Mouse (Mus musculus) bone marrow, adult 2 months (tissue): ENCODE data around the gene Frem3. TPM values are rescaled to one million over a fixed set of nuclear protein-coding genes. Genes with fewer than 3 reads are reported as not detected.

Experiments used
- H3K27ac ChIP-seq: fragments of 200-500 bp; 2 replicates; pipeline ENCODE4 v1.5.1; 2012; ENCODE audit warnings: low read depth, mild to moderate bottlenecking, control low read depth, inconsistent platforms, low read length; ENCODE audit not compliant: control insufficient read depth, poor library complexity, insufficient read depth
- H3K4me1 ChIP-seq: fragments of 200-500 bp; 2 replicates; pipeline ENCODE4 v1.6.1; 2011; ENCODE audit warnings: low read length; ENCODE audit not compliant: control insufficient read depth, insufficient read depth
- H3K4me3 ChIP-seq: fragments of 200-500 bp; replicated peaks from 2 replicates; pipeline ENCODE3; 2011; ENCODE audit warnings: mild to moderate bottlenecking, low read depth, low read length, control low read depth; ENCODE audit not compliant: control insufficient read depth
- CTCF ChIP-seq: fragments of 200-500 bp; IDR thresholded peaks from 2 replicates; pipeline ENCODE4 v1.5.1; 2011; ENCODE audit warnings: low read length, control low read depth; ENCODE audit not compliant: control insufficient read depth, insufficient read depth
- POLR2A ChIP-seq: fragments of 200-500 bp; IDR thresholded peaks from 2 replicates; pipeline ENCODE4 v1.6.1; 2011; ENCODE audit warnings: low read depth, mild to moderate bottlenecking, control low read depth, low read length, borderline replicate concordance; ENCODE audit not compliant: control insufficient read depth
- WGBS: fragments of 180-500 bp; shearing (Covaris S2); methylation state at CpG from one replicate; pipeline ENCODE4 v1.1.7; 2018; 5-methylcytosine and 5-hydroxymethylcytosine counted together
- polyA plus RNA-seq: library from polyadenylated mRNA; stranded (reverse); fragments of >200 nt; gene quantifications from 2 replicates; pipeline ENCODE4 v1.2.4, GENCODE M21; 2011; ENCODE audit warnings: low replicate concordance; ENCODE audit not compliant: missing spikeins, insufficient read depth, insufficient read length

The Frem3 gene
- polyA plus RNA-seq, 1 experiment, result not detected

DNA sequence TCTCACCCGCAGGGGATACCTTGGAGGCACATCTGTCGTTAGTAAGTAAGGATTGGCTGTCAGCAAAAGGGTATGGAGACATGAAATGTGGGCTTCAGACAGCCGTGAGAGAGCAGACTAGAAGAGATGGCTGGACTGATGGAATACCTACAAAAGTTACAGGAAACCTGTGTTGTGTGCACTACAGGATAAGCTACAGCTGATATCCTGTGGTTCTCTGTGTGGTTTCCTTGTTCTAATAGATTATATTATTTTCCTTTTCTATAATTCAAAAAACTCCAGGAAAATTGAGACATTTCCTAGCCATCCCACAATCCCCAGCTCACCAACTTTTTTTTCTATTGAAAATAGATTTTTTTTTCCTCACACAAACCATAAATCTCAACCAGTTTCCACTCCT is 52.6 kb downstream of the Frem3 start:
- 9% methylated on average over 3 of the region's 3 CpGs for WGBS
- no peak overlapping the region for H3K27ac ChIP-seq
- no peak overlapping the region for H3K4me3 ChIP-seq
- TF ChIP-seq CTCF, result no peak
- TF ChIP-seq POLR2A, result no peak
- H3K4me1 ChIP-seq, result no peaks in the 10 kb centered on the region

GRCm38 (mm10) chr8:80669277-80669901 is 58.5 kb downstream of the Frem3 start:
- H3K4me3 ChIP-seq, result no peak overlapping the region
- TF ChIP-seq POLR2A (no peak), CTCF (no peak)
- WGBS, result 65% methylated on average over 17 of the region's 17 CpGs
- no peak overlapping the region for H3K27ac ChIP-seq
- no peaks in the 10 kb centered on the region for H3K4me1 ChIP-seq

DNA sequence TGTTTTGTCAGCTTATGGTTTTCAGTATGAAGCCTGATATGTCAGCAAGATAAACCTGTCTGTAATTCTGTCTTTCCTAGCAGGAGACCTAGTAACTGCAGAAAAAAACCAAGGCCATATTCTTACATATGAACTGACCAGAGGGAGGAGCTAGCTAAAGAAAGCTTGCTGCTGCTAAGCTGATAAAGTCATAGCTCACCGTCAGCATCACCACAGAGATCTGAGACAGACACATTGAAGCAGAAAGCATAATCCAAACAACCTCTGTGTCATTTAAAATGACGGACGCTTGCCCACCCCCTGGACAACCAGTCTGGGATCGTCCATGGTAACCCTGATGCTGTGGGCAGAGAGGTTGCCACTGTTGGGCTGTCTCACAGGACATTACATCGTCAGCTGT is 71.7 kb downstream of the Frem3 start:
- 68% methylated on average over 5 of the region's 5 CpGs for WGBS
- H3K4me3 ChIP-seq, result no peak overlapping the region
- H3K27ac ChIP-seq, result 0 out of 2 replicates have a peak overlapping the region, but pooled peaks have one; percentile 23
- TF ChIP-seq CTCF, result no peak
- H3K4me1 ChIP-seq, result no peaks in the 10 kb centered on the region; the same call in 1 of the 2 replicates

DNA sequence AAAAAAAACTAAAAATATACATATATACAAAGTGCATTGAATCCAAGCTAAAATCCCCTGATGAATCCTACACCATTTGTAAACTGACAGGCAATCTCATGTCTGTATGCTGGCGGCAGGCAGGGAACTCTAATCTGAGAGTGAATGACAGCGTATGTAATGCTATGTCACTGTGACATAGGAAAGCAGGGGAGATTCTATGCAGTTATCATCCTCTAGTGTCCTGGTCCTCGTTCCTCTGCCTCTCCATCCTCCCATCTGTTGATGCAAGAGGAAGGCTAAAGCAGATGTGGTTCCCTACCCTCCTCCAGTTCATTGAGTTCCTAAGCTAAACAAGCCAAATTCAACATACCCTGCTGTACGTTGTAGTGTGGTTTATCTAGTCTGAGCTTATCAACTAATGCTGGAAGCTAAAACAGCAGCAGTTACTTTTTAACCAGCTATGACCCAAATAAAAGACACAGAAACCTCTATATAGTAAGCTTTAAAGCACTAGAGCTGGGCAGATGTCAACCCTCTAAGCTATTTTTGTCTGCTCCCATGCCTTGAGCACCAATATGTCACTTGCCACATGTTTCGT is 73.0 kb downstream of the Frem3 start:
- 52% methylated on average over 5 of the region's 5 CpGs for WGBS
- Histone ChIP-seq H3K4me3 (no peak overlapping the region), H3K4me1 (no peaks in the 10 kb centered on the region; the same call in 1 of the 2 replicates), H3K27ac (no peak overlapping the region)
- TF ChIP-seq POLR2A, result no peak
- TF ChIP-seq CTCF, result no peak

GRCm38 (mm10) chr8:80688141-80688540 is 77.3 kb downstream of the Frem3 start:
- Histone ChIP-seq H3K27ac (no peak overlapping the region), H3K4me3 (no peak overlapping the region), H3K4me1 (no peaks in the 10 kb centered on the region; the same call in 1 of the 2 replicates)
- WGBS, result 32% methylated on average over 4 of the region's 4 CpGs
- TF ChIP-seq CTCF (peak; percentile 78), POLR2A (no peak)

DNA sequence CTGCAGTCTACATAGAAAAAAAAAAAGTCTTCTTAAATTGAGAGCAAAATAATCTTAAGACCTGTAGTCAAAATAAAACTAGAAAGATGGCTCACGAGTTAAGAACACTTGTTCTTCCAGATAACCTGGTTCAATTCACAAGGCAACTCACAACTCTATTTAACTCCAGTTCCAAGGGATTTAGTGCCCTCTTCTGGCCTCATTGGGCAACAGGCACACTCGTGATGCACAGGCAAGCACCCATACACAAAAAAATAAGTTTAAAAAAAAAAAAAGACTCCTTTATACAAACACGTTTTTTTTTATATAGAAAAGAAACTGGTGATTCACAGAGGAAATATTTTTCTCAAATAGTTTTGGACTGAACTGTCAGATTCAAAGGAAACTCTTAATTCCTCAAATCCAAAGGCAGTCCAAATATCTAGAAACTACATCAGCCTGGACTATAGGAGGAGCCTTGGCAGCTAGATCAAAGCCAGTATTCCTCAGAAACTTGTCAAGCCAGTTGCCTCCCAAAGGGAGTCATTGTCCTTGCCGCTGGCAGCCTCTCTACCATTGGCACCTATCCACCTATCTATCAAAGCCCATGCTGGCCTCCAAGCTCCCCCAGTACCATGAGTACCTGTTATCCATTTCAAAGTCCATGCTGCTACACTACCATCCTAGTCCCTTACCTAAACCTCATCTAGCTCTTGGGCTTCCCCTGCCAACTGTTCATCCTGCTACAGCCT is 100.0 kb downstream of the Frem3 start:
- WGBS, result 80% methylated on average over 4 of the region's 4 CpGs
- H3K4me1 ChIP-seq, result no peaks in the 10 kb centered on the region
- H3K27ac ChIP-seq, result no peak overlapping the region
- H3K4me3 ChIP-seq, result no peak overlapping the region
- no peak for TF ChIP-seq POLR2A
- TF ChIP-seq CTCF, result no peak

- Histone ChIP-seq H3K4me1 (no peaks in the 10 kb centered on the region), H3K4me3 (no peak overlapping the region), H3K27ac (no peak overlapping the region)
- no peak for TF ChIP-seq CTCF
- TF ChIP-seq POLR2A, result no peak
- WGBS, result 87% methylated on average over 1 of the region's 1 CpGs
Measured at GRCm38 (mm10) chr8:80714461-80714860, 103.6 kb downstream of the Frem3 start.

GRCm38 (mm10) chr8:80732326-80732725 is 121.4 kb downstream of the Frem3 start:
- Histone ChIP-seq H3K27ac (no peak overlapping the region), H3K4me3 (no peak overlapping the region), H3K4me1 (no peaks in the 10 kb centered on the region; the same call in 1 of the 2 replicates)
- no peak for TF ChIP-seq CTCF
- TF ChIP-seq POLR2A, result no peak
